Mouse (Mus musculus): ENCODE measurements around the gene Ydjc. TPM values are rescaled to one million over a fixed set of nuclear protein-coding genes. Genes with fewer than 3 reads are reported as not detected.
"Not testable (repeated sequence)": the region's sequence is repeated elsewhere in the genome, so short reads cannot be mapped to it uniquely, and the experiment has no call there.

The Ydjc gene
- polyA plus RNA-seq, 1 experiment from 2014 or later: 23.0 TPM

DNA sequence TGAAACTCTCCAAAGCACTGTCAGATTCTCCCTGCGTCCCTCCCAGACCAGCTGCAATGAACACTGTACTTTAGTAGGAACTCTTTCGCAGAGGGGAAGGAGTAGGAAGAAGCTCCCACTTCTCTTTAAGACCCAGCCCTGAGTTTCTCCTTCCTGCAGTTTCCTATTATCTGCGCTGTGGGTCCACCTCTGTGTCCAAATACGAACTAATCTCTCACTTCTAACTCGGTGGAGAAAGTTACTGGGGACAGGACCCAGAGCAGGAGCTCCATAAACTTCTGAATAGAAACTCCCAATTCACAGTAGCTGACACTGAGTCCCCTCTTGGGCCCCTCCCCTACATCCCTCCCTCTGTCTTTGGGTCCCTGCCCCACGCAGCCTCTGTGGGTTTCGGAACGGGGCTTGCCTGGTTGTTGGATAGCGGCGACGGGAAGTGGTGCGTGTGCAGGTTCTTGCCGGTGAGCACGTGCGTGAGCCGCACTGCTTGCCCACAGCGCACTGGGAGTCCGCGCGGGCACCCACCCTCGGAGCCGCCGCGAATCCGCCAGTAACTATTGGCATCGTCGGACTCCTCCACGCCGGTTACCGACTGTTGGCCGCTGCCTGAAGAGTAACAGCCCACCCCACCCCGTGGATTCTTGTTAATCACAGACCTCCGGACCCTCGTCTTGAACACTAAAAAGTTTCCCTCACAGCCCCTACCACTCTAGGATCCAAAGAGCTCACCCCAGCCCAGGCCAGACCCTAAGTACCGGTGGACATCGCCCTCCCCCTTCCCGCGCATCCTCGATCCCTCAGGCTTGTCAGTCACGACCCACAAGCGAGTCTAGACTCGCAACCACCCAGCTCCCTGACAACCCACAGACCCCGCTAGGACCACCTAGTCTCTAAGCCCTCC lies 13.0 kb upstream of the Ydjc start:
- H3K9me3 ChIP-seq: no peaks in the 10 kb centered on the region
- H3K27ac ChIP-seq: peak overlapping the region; percentile 80
- peak overlapping the region; percentile 81 for H3K4me3 ChIP-seq
- no peaks in the 10 kb centered on the region for H3K27me3 ChIP-seq (replicated peaks)
- peak; percentile 88; the same call in 1 of the 2 replicates for ATAC-seq (ENCODE audit: low FRiP score, low read depth)
- peak overlapping the region; percentile 72 for H3K9ac ChIP-seq
- peak overlapping the region; percentile 97 for H3K4me2 ChIP-seq (replicated peaks)
- no peaks in the 10 kb centered on the region for H3K36me3 ChIP-seq
- H3K4me1 ChIP-seq: peaks cover 17% of the 10 kb centered on the region
- 4% methylated on average over 43 of the region's 43 CpGs for WGBS

- under 1% methylated on average over 47 of the region's 47 CpGs for WGBS
- Histone ChIP-seq H3K27ac (peak within 1 kb of the TSS; percentile 80), H3K9me3 (no peaks in the 10 kb centered on the region), H3K4me3 (peak within 1 kb of the TSS; percentile 81), H3K27me3 (replicated peaks) (no peaks in the 10 kb centered on the region), H3K36me3 (no peaks in the 10 kb centered on the region), H3K4me1 (peaks cover 17% of the 10 kb centered on the region), H3K4me2 (replicated peaks) (peak within 1 kb of the TSS; percentile 97), H3K9ac (peak within 1 kb of the TSS; percentile 72)
- peak; percentile 98 for ATAC-seq (ENCODE audit: low FRiP score, low read depth)
Measured at GRCm38 (mm10) chr16:17132089-17132905, 12.1 kb upstream of the Ydjc start, which contains the start of gene Sdf2l1. Sdf2l1 (minus strand) TSS chr16:17132383.

DNA sequence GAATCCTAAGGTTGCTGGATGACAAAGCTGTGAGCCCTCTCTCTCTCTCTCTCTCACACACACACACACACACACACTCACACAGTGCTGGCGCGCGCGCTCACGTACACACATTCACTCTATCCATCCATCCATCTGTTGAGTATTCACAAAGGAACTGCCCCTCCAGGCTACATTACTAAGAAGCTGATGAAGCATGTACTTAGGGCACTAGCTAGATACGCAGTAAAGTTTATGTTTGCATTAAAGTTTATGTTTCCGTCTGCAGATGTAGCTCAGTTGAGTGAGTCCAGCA lies 11.6 kb upstream of the Ydjc start:
- H3K9me3 ChIP-seq: no peaks in the 10 kb centered on the region
- peak overlapping the region; percentile 81; the same call in 1 of the 2 replicates for H3K4me3 ChIP-seq
- 39% methylated on average over 7 of the region's 7 CpGs for WGBS
- no peaks in the 10 kb centered on the region for H3K27me3 ChIP-seq (replicated peaks)
- peak overlapping the region; percentile 97 for H3K4me2 ChIP-seq (replicated peaks)
- peaks cover 17% of the 10 kb centered on the region for H3K4me1 ChIP-seq
- H3K27ac ChIP-seq: no peak overlapping the region
- ATAC-seq (ENCODE audit: low FRiP score, low read depth): no peak
- H3K36me3 ChIP-seq: no peaks in the 10 kb centered on the region
- peak overlapping the region; percentile 46 for H3K9ac ChIP-seq

DNA sequence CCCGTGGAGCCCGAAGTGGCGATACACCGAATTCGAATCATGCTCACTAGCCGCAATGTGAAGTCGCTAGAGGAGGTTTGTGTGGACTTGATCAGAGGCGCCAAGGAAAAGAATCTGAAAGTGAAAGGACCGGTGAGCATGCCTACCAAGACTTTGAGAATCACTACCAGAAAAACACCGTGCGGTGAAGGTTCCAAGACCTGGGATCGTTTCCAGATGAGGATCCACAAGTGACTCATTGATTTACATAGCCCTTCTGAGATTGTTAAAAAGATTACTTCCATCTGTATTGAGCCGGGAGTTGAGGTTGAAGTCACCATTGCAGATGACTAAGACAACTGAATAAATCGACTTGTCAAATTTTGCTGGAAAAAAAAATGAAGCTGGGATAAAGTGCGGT lies 7.1 kb upstream of the Ydjc start:
- Histone ChIP-seq H3K36me3 (no peaks in the 10 kb centered on the region), H3K4me2 (replicated peaks) (no peak overlapping the region), H3K9ac (no peak overlapping the region), H3K4me1 (no peaks in the 10 kb centered on the region; the same call in 1 of the 2 replicates), H3K27me3 (replicated peaks) (no peaks in the 10 kb centered on the region), H3K27ac (no peak overlapping the region), H3K9me3 (no peaks in the 10 kb centered on the region), H3K4me3 (no peak overlapping the region)
- WGBS: 88% methylated on average over 15 of the region's 15 CpGs
- no peak for ATAC-seq (ENCODE audit: low FRiP score, low read depth)

DNA sequence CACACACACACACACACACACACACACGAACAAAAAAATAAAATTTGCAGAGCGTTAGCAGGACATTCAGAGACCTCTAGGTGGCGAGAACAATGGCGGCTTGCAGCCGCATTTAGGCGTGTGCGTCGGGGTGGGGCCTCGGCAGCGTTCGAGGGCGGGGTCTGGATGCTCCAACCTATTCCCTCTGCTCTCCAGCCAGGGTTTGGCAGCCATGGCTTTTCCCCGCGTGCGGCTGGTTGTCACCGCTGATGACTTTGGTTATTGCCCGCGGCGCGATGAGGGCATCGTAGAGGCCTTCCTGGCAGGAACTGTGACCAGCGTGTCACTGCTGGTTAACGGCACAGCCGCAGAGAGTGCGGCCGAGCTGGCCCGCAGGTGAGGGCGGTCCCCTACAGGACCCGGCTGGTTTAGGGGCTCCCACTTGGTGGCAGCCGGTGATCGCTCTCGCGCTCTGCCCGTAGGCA lies 2.4 kb downstream of the Ydjc start, which contains the start of gene Ccdc116:
Ccdc116 (minus strand) TSS at position 458 of the 464 bp plus-strand sequence.
- Histone ChIP-seq H3K4me1 (peaks cover 14% of the 10 kb centered on the region), H3K4me3 (peak within 1 kb of the TSS; percentile 55), H3K27ac (no peak within 1 kb of the TSS), H3K9me3 (no peaks in the 10 kb centered on the region), H3K36me3 (peaks cover 4% of the 10 kb centered on the region), H3K4me2 (replicated peaks) (peak within 1 kb of the TSS; percentile 94), H3K9ac (peak within 1 kb of the TSS; percentile 60), H3K27me3 (replicated peaks) (peaks cover 15% of the 10 kb centered on the region)
- under 1% methylated on average over 34 of the region's 34 CpGs for WGBS
- peak; percentile 79 for ATAC-seq (ENCODE audit: low FRiP score, low read depth)

- H3K27me3 ChIP-seq (replicated peaks): peaks cover 15% of the 10 kb centered on the region
- H3K4me3 ChIP-seq: peak overlapping the region; percentile 55
- H3K9me3 ChIP-seq: no peaks in the 10 kb centered on the region
- peaks cover 14% of the 10 kb centered on the region for H3K4me1 ChIP-seq
- peaks cover 10% of the 10 kb centered on the region for H3K36me3 ChIP-seq
- H3K27ac ChIP-seq: no peak overlapping the region
- 1% methylated on average over 41 of the region's 41 CpGs for WGBS
- peak; percentile 37 for ATAC-seq (ENCODE audit: low FRiP score, low read depth)
- H3K4me2 ChIP-seq (replicated peaks): peak overlapping the region; percentile 94
- H3K9ac ChIP-seq: peak overlapping the region; percentile 60
Measured at GRCm38 (mm10) chr16:17147391-17147929, 3.0 kb downstream of the Ydjc start.

DNA sequence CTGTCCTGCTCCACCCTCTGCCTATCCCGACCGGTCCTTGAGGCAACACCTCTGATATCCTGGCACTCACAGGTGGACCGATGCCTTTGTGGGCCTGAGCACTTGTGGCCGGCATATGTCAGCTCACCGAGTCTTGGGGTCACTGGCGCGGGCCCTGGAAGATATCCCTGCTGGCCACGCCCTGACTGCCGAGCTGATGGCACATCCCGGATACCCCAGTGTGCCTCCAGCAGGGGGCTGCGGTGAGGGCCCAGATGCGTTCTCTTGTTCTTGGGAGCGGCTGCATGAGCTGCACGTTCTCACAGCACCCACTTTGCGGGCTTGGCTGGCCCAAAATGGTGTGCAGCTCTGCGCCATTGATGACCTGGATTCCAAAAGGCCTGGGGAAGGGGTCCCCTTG lies 3.7 kb downstream of the Ydjc start:
- H3K9ac ChIP-seq: peak overlapping the region; percentile 60; the same call in 1 of the 2 replicates
- peak overlapping the region; percentile 55 for H3K4me3 ChIP-seq
- H3K36me3 ChIP-seq: peaks cover 16% of the 10 kb centered on the region
- peak; percentile 34 for ATAC-seq (ENCODE audit: low FRiP score, low read depth)
- peak overlapping the region; percentile 94 for H3K4me2 ChIP-seq (replicated peaks)
- H3K4me1 ChIP-seq: peaks cover 14% of the 10 kb centered on the region
- peaks cover 15% of the 10 kb centered on the region for H3K27me3 ChIP-seq (replicated peaks)
- H3K27ac ChIP-seq: no peak overlapping the region
- WGBS: 6% methylated on average over 16 of the region's 16 CpGs
- H3K9me3 ChIP-seq: no peaks in the 10 kb centered on the region

DNA sequence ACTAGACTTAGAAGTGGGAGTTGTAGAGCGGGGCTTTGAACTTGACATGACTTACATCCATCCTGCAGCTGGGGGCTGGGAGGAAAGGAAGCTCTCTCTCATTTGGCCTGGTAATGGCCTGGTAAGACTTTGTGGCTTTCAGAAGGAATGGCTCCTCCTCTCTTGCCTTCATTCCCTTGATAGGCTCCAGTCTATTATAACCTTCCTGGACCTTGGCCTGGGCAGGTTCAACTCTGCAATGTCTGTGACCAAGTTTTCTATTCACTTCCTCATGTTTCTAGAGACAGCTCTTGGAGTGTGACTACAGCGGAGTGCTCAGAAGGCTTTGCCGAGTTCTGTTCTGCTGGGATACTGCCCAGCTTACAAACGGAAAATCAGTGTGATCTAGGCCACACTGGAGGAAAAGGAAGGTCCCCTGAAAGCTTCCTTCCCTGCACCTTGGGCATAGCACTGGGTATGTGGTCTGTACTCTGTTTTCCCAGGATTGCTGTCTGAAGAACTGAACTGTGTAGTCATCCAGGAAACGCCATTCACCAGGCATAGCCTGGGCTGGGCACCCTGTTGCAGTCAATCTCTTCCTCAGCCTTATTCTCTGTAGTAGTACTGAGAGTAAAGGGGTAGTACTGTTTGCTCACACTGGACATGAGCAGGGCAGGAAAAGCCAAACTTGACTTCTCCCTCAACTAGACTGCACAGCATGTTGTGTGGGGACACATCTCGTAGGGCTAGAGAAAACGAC lies 6.3 kb downstream of the Ydjc start:
- peaks cover 28% of the 10 kb centered on the region for H3K36me3 ChIP-seq
- no peak overlapping the region for H3K4me3 ChIP-seq
- no peak overlapping the region for H3K9ac ChIP-seq
- H3K27me3 ChIP-seq (replicated peaks): peaks cover 15% of the 10 kb centered on the region
- H3K9me3 ChIP-seq: no peaks in the 10 kb centered on the region
- H3K4me1 ChIP-seq: peaks cover 14% of the 10 kb centered on the region
- 86% methylated on average over 7 of the region's 7 CpGs for WGBS
- H3K27ac ChIP-seq: no peak overlapping the region
- ATAC-seq (ENCODE audit: low FRiP score, low read depth): no peak
- H3K4me2 ChIP-seq (replicated peaks): no peak overlapping the region

DNA sequence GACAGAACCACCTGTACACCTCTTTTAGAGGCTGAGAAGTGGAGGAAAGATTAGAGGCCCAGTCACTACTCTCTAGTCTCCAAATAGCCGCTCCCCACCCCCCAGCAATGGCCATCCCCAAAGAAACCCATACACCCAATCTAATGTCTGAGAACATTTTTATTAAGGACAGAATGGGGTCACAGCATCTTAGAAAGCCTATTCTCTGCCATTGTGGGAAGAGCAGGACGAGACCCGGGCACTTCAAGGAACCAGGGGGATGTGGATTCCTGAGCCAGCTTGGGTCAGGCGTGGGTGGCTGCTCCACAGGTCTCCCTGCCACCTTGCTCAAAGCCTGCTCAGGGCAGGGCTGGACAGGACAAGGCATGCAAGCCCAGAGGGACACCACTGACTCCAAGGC lies 7.5 kb downstream of the Ydjc start:
- no peak overlapping the region for H3K27ac ChIP-seq
- 97% methylated on average over 4 of the region's 4 CpGs for WGBS
- no peak overlapping the region for H3K4me2 ChIP-seq (replicated peaks)
- H3K4me3 ChIP-seq: no peak overlapping the region
- no peak for ATAC-seq (ENCODE audit: low FRiP score, low read depth)
- H3K9me3 ChIP-seq: no peaks in the 10 kb centered on the region
- peaks cover 28% of the 10 kb centered on the region for H3K36me3 ChIP-seq
- peaks cover 14% of the 10 kb centered on the region for H3K4me1 ChIP-seq
- peaks cover 15% of the 10 kb centered on the region for H3K27me3 ChIP-seq (replicated peaks)
- no peak overlapping the region for H3K9ac ChIP-seq

DNA sequence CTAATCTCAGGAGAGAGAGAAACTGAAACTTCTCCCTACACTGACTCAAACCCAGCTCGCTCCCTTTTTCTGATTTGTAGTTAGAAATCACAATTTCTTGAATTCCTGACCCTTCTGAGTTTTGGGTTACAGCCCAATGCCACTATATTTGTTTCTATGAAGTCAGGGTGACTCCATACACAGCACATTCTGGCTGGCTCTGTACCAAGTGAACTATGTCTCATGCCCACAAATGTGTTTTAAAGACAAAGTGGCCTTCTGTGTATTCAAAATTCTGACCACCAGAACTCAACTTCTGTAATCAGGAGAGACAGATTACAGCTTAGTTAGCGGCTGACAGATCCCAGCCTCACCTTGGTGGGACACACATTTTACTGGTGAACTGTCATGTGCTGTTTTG lies 9.9 kb downstream of the Ydjc start:
- H3K9me3 ChIP-seq: no peaks in the 10 kb centered on the region
- no peak overlapping the region for H3K4me3 ChIP-seq
- no peaks in the 10 kb centered on the region for H3K27me3 ChIP-seq (replicated peaks)
- no peaks in the 10 kb centered on the region for H3K4me1 ChIP-seq
- H3K27ac ChIP-seq: no peak overlapping the region
- peaks cover 41% of the 10 kb centered on the region for H3K36me3 ChIP-seq
- WGBS: 96% methylated on average over 2 of the region's 2 CpGs
- H3K4me2 ChIP-seq (replicated peaks): no peak overlapping the region
- ATAC-seq (ENCODE audit: low FRiP score, low read depth): no peak
- no peak overlapping the region for H3K9ac ChIP-seq

DNA sequence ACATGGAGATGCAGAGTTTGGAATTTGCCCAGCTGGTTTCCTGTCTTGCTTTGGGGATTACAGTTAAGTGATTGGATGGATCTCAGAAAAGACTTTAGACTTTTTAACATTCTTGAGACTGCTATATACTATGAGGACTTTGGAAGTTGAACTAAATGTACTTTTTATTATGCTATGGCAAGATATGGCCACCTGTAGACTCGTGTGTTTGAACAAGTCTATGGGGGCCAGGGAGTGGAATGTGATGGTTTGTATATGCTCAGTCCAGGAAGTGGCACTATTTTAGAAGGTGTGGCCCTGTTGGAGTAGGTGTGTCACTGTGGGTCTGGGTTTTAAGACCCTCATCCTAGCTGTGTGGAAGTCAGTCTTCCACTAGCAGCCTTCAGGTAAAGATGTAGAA lies 21.1 kb downstream of the Ydjc start:
- H3K4me3 ChIP-seq; H3K27ac ChIP-seq; H3K27me3 ChIP-seq (replicated peaks); H3K4me2 ChIP-seq (replicated peaks); H3K9me3 ChIP-seq; ATAC-seq (ENCODE audit: low FRiP score, low read depth); H3K4me1 ChIP-seq; H3K9ac ChIP-seq: not testable (repeated sequence)
- peaks cover 43% of the 10 kb centered on the region for H3K36me3 ChIP-seq
- WGBS: 84% methylated on average over 1 of the region's 1 CpGs
